Mouse (Mus musculus) heart, adult 11 months (tissue): ENCODE data around the gene Cracr2b.

Experiments used
- DNase-seq: peaks from one replicate; pipeline ENCODE4 v3.0.0; 2022

Cracr2b gene

DNA sequence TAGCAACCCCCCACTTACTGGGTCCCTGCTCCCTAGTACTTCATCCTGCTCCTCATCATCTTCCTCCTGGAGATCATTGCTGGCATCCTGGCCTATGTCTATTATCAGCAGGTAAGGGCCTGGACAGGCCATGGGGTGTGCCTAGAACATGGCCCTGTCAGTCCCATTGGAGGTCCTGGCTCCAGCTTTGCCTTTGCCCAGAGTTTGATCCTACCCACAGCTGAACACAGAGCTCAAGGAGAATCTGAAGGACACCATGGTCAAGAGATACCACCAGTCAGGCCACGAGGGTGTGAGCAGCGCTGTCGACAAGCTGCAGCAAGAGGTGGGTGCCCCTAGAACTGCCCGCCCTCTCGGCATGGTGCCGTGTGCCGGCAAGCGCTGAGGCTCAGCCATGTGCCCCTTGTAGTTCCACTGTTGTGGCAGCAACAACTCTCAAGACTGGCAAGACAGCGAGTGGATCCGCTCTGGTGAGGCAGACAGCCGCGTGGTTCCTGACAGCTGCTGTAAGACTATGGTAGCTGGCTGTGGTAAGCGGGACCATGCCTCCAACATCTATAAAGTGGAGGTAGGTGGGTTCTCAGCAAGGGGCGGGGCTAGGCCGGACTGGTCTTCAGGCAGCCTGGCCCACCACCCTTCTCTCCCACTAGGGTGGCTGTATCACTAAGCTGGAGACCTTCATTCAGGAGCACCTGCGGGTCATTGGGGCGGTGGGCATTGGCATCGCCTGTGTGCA, 9.2 kb downstream of the Cracr2b start:
- peak; percentile 96 for DNase-seq

- no peak for DNase-seq
Measured at GRCm38 (mm10) chr7:141470637-141470944, 9.7 kb downstream of the Cracr2b start.

DNA sequence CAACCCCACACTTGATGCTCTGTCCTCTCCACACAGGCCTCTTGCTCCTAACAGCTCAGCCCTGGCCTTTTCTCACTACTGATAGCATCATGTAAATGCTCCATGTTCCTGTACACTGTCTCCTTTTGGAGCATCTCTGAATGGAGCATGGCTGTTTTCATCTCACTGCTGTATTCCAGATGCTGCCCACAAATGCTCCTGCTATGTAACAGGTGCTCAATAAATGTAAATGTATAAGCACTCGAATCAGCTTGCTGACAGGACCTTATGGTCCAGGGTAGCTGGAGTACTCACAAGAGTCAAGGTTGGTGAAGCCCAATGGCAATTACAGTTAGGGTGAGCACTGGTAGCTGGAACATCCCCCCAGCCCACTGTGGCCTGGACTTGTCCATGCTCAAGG, 10.3 kb downstream of the Cracr2b start:
- no peak for DNase-seq

DNA sequence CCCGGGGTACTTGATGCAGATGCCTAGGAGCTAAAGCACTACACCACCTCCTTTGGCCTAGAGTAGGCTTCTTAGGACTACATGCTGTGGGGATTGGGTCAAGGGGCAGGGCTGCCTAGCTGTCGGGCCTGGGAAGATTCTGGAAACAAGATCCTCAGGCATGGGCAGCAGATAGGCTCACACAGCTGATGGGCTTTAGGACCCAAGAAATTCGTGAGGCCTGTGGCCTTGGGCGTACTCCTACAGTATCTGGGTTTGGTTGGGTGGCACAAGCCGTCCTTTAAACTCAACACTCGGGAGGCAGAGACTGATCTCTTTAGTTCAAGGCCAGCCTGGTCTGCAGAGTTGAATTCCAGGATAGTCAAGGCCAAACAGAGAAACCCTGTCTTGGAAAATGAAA, 11.3 kb downstream of the Cracr2b start:
- DNase-seq: no peak

DNA sequence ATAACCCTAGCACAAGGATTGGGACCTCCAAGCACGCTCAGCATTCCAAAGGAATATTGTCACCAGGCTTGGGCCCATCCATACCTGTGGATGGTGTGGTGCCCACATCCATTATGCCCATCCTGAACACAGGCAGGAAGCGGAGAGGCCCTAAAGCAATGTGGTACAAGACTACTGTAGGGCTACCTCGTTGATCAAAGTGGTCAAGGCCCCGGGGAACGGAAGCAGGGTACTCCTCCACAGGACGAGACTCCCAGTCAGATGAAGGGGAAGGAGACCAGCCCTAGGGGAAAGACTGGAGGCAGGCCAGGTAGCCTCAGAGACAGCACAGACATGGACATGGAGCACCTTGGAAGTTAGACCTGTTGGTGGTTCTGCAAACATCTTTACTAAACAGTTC, 11.9 kb downstream of the Cracr2b start:
- DNase-seq: no peak

DNA sequence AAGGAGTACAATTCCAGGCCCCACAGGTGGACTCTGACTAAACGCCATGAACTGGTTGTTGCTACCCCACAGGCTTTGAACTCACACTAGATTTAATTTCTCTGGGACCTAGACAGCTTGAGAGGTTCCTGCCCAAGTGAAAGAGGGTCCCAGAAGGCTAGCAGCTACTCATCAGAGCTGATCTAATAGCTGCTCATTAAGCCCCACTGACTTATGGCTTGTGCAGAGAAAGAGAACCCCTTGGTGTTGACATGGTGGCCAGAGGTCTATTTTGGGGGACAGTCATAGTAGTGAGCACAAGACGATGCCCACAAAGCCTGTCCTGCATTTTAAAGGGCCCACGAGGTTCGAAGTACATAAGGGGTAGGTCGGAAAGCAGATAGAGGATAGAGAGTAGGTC, 13.3 kb downstream of the Cracr2b start:
- DNase-seq: peak; percentile 90

DNA sequence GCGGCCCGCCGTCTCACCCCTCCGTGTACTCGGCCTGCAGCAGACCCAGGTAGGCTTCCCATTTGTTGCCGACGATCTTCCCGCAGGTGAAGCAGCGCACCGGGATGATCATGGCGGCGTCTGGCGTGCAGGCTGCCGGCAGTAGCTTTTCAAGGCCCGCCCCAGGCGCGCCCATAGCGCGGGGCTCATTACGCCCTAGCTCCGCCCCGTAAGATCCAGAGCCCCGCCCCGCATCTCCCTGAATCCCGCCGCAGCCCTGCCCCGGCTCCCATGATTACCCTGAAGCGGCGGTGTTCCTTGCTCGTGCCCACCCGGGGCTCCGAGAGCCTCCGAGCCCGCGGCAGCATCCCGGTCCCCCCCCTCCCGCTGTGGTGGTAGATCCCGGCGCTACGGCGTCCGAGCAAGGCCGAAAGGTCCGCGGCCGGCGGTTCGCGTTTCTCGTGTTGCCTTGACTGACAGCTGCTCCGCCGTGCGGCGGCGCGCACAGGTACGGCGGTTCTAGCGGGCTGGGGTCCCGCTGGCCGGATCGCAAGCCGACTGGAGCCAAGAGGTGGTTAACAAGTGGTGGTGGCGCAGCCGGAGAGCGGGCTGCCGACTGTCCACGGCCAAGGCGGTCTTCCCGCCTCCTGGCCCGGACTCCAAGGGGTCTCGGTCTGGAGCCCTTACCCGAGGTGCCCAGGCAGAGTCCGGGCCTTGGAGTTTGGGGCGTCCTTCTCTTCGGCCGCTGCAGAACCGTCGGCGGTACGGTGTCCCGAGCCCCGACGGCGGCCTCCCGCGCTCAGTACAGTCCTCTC, 14.3 kb downstream of the Cracr2b start, which contains the start of the genes Polr2l and Tspan4:
Gene Polr2l, minus strand, starts transcription at position 122 of the 794 bp plus-strand sequence.
Gene Tspan4, plus strand, starts transcription at position 230 of the 794 bp plus-strand sequence.
- DNase-seq: peak; percentile 99

DNA sequence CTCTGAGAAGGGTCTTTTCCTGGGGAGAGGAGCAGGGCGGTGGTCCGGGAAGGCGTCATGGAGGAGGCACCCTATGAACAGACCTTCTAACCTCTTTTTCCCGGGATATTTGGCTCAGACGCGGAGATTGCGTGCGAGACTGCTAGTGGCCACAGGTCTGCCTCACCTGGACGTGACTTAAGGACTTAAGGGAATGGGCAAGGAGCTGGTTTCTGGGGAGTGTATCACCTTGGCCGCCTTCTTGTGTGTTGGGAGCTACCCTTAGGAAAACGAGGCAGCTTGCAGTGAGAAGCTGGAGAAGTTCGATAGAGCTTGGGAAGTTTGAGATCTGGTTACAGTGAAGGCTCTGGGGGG, 14.9 kb downstream of the Cracr2b start:
- DNase-seq: no peak

DNA sequence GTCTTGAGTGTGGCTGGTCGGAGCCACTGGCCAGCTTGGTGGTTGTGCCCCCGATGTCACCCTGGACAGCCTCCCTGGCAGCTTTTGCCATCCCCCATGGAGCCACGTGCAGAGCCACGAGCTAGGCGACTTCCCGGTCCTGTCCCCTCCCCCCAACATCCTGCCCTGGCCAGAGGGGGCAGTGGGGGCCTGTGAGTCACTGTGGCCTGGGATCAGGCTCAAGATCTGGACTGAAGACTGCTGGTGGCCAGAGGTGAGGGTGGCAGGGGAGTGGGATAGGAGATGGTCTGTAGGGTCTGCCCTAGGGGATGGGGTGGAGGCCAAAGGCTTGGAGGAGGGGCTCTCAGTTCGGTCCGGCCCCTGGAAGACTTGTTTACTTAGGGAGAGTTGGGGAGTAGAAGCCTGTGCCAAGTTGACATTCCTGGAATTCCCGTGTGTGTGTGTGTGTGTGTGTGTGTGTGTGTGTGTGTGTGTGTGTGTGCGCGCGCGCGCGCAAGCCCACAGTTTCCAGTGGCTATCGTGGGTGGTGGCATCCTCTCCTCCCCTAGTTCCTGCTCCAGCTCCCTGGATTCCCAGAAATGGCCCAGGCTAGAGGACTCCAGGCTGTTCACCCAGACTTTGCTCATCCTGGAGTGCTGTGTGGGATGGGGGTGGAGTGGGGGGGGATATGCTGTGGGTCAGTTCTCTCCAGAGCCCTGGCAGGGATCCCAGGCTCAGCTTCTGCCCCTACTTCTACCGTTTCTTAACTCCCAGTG, 15.5 kb downstream of the Cracr2b start:
- DNase-seq: peak; percentile 100

DNA sequence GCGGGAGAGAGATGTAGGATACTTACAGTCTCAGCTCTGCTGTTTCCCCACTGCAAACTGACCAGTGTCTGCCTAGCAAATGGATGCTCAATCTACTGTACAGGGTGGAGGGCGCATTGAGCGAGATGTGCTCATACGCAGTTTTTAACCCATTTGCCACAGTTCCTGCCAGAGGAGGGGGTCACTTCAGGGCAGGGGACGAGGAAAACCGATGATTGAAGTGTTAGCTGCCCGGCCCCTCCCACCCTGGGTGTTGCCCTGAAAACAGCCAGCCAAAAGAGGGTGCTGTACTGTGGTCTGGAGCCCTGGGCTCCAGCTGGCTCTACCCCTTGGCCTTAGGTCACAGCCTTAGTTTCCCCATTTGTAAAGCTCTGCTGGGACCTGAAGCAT, 16.1 kb downstream of the Cracr2b start:
- peak; percentile 98 for DNase-seq

- peak; percentile 95 for DNase-seq
Measured at GRCm38 (mm10) chr7:141477578-141478269, 16.8 kb downstream of the Cracr2b start.

GRCm38 (mm10) chr7:141478270-141478748, 17.4 kb downstream of the Cracr2b start:
- DNase-seq: peak; percentile 97

- peak; percentile 98 for DNase-seq
Measured at GRCm38 (mm10) chr7:141480842-141481497, 20.1 kb downstream of the Cracr2b start.

DNA sequence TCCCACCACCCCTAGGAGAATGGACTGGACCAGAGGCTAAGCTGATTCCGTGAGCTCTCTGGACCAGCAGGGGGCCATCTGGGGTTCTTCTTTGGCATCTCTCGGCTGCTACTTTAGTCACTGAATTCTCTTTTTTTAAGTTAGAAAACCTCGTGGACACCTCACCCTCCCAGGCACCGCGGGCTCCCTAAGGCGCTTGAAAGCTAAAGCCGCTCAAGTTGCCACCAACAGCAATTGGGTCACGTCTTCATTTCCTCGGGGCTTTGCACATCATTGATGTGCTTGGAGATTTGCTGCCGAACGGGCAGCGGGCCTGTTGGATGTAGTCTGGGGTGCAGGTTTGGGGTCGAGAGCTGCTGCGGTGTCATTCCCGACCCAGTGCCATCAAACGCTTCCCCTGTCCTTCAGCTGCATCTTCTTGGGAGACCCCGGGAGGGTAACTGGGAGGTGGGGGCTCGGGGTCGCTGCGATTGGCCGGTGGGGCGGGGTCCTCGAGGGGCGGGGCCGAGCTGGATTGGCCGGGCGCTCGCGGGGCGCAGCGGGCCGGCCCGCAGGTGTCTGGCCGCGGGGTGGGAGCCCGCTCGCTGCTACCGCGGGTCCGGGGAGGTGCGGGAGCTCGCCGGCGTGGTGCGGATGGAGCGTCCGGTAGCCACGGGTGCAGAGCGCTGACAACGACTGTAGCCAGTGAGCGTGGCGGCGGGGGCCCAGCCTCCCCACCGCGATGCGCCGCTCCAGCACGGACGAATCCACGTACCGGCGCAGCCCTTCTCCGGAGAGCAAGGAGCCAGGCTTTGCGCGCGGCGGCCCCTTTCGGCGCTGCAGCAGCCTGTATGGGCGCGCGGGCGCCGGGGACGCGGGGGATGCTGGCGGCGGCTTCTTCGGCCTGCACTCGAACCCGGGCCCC, 20.9 kb downstream of the Cracr2b start:
- DNase-seq: peak; percentile 95

DNA sequence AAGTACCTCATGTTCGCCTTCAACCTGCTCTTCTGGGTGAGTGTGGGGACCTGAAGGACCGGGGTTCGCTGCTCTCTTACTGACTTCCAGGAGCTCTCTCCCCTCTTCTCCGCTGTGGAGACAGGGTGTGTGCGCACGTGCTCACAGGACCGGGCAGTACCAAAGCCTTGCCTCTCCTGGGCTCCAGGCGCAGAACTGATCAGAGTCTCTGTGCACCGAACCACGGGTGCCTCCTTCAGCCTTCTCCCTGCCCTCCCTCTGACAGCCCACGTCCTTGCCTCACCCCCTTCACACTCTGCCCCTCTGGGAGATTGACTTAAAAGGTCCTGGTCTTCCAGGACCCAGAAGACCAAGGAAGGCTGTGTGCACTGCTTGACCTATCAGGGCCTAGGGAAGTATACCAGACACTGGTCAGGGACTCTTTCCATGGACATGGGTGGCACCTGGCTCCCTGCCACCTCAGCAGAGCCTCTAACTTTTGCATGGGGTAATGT, 21.7 kb downstream of the Cracr2b start:
- DNase-seq: no peak

GRCm38 (mm10) chr7:141483114-141483653, 22.3 kb downstream of the Cracr2b start:
- DNase-seq: no peak

GRCm38 (mm10) chr7:141484186-141485120, 23.6 kb downstream of the Cracr2b start:
- DNase-seq: peak; percentile 96

DNA sequence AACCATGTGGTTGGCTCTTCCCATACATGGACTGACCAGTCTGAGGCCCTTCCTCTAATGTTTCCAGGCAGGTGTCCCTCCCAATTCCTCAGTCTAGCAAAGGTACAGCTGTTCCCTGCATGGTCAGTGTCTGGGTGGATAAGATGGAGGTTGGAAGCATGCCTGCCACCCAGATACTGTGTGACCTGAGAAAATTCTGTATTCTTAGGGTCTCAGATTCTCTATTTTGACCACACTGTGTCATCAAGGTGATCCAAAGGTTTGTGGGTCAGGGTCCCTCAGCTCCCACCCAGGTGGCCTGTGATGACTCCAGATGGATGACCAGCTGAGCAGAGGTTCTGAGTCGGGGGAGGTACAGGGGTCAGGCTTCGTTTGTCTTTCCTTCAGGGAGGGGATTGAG, 24.3 kb downstream of the Cracr2b start:
- peak; percentile 89 for DNase-seq

DNA sequence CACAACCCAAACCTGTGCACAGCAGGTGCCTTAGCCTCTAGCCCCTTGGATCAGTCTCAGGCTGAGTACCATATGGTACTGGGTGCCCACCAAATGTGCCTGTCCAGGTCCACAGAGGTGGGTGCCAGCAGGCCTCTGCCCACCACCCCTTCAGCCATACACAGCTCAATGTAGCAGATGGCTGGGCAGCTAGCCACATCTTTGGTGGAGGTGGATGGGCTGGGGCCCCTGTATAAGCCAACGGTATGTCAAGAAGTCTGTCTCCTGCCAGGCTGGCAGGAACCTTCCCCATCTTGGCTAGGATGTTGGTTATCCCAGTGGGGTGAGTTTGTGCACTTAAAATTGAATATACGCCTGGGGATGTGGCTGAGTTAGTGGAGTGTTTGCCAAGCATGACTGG, 24.7 kb downstream of the Cracr2b start:
- no peak for DNase-seq

GRCm38 (mm10) chr7:141486239-141486638, 25.3 kb downstream of the Cracr2b start:
- no peak for DNase-seq
